Mouse (Mus musculus) spleen, postnatal 10 days (tissue): ENCODE data around the gene Rims1.
A peak's percentile ranks its signal among the peaks of the same experiment; 100 is the strongest.

Source experiments
- DNase-seq, 2 experiments: peaks; one replicate each; pipeline ENCODE4 v3.0.0; 2021 to 2022; ENCODE audit warnings: low spot score in 2 of 2

The Rims1 gene

DNA sequence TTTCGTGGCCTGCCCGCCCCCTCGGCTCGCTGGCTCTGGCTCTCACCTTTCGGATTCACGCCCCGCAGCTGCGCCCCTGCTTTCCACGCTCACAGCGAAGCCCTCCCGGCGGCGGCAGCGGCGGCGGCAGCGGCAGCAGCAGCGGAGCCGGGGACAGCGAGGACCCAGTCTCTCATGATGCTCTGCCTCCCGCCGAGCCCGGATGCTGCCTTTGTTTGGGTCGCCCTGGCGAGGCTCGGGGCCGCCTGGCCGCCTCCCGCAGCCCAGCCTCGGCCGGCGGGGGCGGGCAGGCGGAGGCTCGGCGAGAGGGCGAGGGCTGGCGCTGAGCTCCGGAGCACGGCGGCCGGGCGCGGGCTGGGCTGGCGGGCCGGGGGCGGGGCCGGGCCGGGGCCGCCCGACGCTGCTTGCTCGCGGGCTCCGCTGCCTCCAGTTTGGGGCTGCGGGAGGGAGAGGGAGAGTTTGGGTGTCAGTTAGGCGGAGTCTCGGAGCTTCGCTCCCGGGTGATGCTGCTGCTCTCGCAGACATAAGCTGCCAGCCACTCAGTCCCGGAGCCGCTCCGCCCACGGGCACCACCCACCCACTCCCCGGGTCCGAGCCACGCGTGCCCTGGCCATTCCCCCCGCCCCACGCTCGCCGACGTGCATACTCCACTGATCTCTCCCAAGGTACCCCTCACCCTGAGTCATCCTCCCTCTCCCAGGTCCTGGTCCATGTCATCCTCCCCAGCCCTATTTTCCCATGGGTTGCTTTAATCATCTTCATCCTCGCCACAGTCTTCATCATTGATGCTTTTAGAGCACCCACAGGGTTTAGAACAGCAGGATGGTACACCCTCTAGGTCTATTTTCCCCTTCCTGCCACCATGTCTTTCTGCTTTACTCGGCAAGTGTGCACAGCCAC, at the start of gene Rims1:
TSS of gene Rims1 (minus strand) at position 269 of the 900 bp plus-strand sequence.
- peak in 1 of 2 experiments; percentile 11 for DNase-seq

DNA sequence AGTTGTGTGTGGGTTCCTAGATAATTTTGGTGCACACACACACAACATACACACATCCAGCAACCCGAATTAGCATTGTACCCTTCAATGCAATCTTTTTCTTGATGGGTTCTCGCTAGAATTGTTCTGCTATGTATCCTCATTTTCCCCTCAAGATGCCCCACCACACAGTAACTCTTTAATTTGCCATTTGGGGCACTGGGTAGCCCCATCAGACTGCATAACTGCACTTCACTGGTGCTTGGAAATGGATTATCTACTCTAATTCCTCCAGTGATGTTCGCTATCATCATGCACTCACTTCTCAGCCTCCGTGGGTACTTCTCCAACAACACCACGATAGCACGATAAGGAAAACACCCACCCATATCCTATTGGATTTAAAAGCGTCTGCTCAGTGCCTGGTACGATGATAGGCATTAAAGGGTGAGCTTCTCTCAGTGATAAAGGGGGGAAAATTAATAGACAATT, 867 bp upstream of the Rims1 start:
- DNase-seq: no peak

DNA sequence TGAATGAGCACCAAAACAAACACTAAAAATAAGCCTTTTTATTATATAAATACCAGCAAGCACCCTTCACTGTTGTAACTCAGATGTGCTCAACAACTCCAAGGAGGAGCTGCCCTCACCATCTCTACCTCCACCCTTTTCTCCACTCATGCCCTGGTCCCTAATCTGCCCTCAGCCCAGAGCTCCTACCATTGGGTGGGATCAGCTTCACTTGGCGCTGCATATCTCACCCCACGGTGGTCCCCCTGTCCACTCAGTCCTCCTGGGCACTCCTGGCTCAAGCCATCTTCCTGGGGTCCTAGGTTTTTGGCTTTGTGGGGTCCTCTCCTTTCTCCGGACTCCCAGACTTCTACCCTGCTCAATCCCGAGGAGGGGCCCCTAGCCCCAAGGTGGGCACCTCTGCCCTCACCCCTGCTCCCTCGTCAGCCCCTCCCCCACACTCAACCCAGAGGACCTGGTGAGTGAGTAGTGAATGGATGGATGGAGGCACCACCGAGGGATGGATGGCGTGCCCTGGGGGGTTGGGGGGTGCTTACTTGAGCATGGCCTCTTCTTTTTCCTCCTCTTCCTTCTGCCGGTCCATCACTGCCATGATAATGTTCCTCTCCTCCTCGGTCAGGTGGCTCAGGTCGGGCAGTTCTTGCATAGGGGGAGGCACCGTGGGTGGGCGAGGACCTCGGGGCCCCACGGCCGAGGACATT, 619 bp downstream of the Rims1 start:
- no peak for DNase-seq

DNA sequence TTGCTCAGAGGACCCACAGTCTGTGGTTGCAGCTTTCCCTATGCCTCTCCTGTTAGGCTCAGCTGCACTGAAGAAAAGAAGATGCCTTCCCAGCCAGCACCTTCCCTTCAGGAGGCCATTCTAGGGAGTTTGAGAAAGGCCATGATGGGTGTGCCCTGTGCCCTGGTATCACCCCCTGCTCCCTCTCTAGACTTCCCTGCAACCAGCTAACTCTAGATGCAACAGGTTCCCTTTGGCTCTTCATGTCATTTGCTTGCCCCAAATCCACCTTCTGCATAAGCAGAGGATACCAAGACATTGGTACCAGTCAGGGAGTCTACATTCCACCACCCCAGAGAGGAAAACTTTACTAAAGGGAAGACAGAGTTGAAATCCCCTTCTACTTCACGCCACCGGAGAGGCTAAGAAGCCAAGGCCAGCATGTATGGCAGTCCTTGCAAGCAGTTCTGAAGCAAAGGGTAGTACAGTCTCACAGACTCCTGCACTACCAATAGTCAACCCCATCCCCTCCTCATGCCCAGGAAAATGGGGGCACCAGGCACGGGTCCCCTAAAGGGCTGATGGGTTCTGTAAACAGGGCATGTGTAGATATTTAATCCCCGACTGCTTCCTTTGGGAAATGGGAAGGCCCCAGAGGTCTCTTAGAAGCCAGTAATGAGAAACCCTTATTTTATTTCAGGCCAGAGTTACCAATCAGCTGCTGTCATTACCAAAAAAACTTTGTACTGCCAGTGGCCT, 1.5 kb downstream of the Rims1 start:
- no peak for DNase-seq

DNA sequence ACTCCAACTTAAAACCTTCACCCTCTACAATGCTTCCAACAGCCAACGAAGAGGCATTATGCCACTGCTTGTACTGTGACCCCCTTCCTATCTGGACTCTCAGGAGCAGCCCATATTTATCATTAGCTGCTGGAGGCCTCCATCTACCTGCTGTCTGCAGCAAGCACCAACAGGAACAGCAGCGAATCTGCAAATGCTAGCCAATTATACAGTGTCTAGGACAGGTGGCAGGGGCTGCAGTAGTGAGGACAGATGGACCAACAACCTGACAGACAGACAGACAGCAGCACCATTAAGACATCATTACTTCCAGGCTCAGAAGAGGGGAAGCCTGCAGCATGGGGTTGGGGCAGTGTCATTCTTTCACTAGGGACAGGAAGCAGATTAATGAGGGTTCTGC, 2.3 kb downstream of the Rims1 start:
- DNase-seq: no peak

DNA sequence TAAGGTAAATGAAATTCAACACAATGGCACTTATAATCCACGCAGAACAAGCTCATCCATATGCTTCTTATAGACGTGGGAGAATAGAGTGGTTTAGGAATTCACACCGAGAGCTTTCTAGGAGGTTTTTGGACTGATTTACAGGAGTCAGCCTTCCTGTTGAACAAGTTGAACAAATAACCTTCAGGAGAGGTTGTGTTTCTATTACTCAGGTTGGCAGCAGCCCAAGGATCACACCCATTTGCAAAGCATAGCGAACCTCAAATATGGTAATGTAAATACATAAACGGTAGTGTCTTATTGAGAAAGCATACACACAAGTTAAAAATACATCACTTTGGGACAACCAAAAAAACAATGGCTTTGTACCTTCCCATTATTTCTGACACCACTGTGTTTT, 5.5 kb downstream of the Rims1 start:
- DNase-seq: no peak

DNA sequence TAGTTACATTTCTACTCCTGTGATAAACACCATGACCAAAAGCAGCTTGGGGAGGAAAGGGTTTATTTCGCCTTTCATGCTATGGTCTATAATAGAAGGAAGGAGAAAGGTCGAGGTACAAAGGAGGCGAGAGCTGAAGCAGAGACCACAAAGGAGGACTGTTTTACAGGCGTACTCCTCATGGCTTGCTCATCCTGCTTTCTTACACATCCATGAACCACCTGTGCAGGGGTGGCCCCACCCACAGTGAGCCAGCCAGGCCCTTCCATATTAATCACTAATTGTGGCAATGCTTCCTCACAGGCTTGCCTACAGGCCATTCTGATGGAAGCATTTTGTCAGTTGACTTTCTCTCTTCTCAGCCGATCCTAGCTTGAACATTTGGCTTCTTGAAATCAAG, 8.7 kb downstream of the Rims1 start:
- no peak for DNase-seq

DNA sequence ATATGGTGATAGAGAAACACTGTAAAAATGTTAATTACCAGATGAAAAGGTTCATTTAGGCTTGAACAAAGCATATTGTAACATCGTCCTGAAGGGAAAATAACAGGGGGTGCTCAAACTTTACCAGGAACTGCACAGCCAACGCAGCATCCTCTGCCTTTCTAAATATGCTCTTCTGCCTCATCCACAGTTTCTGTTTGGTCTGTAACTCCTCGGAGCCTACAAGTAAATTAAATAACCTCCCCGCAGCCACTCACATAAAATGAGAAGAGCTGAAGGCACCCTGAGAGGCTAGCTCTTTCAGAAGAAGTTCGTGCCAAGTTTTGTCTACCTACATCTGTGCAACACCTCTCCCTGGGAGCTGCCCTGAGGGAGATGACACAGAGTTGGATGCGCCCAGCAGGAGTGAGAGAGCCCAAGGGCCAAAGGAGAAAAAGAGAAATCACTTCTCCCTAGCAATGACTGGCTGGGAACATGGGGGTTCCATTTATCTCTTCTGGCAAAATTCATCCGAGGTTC, 16.3 kb downstream of the Rims1 start:
- no peak for DNase-seq

DNA sequence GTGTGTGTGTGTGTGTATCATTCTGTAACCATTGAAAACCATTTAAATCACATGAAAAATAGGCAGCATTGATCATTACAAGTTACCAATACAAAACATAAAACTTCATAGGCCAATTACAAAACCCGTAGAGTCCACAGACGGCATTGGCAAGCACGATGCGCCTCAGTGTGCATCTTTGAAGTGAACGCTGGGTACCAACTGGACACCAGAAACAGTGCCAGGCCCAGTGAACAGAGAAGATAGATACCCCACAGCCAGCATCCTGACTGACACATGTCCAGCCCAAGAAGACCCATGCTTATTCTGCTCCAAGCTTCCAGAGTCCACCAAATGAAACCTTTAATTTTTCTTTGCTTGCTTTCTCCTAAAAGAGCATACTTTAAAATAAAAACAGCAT, 18.2 kb downstream of the Rims1 start:
- no peak for DNase-seq

DNA sequence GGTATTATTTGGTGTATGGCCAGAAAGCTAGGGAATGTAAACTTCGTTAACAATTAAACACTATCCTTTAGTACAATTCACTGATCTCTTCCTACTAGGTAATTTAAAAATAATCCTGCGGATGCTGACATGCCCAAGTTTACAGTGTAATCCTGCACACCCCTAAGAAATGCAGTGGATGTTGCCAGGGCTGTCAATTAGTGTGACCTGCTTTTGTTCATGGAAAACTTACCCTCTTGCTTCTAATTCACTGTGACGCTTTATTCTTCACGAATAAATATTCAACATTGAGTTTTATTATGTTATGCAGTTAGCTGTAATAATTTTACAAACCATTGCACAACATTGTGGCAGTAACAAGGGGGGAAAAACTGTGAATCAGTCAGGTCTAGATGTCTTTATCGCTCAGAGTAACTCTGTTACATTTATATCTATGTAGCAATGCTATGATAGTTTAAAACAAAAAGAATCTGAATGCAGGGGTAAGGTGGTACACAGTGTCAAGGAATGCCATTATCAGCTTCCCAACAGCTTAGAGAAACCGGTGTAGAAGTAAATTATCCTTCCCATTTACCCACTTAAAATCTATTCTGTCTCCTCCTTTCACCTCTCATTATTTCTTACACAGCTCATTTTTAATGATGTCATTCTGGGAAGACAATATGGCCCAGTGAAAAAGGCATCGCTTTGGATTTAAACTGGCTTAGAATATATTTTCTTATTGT, 35.1 kb downstream of the Rims1 start:
- DNase-seq: no peak

DNA sequence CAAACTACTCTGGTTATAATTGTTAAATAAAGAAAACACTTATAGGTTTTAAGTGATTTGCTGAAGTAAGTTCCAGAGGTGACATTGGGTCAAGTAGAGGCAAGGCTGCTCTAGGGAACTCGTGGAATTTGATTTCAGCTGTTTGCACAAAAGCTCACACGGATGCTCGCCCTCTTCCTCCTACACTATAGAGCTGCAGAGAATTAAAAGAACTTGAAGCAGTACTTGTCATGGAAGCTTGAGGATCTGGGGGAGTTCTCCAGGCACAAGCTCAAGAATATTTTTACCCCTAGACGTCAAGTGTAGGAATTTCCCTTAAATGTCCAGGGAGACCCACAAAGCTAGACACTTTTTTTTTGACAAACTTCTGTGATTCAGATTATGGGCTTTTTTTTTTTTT, 42.4 kb downstream of the Rims1 start:
- no peak for DNase-seq

DNA sequence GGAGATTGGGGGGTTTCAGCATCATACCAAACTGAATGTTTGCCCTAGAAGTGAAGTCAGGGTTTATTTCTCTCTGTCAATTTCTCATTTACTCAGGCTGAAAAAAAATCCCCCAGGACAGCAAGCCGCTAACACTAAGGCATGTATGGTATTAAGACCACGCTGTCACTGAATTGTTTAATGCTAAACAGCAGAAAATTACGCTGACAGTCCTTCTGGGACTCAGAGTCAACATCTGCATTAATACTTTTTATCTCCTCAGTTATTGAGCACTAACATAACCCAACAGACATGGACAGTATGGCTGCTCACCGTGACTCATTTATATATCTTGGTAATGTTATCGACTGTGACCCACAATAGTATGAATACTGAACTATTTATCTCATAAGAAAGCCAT, 43.0 kb downstream of the Rims1 start:
- DNase-seq: no peak

DNA sequence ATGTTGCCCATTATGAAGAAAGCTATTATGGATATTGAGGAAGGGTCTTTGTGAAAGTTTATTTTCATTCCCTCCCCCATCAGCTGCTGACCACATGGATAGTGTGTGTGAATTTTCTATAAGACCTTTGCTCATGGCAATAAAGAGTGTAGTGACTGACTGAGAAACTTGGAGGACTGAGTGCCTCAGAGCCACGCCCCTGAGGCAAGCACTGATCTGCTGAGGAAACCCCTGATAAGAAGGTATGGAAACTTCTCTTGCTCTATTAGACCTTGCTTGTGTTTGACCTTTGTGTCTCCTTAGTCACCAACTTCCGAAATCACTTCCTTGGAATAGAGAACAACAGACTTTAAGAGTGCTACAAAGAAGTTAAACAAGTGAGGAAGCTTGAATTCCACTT, 55.3 kb downstream of the Rims1 start:
- no peak for DNase-seq

DNA sequence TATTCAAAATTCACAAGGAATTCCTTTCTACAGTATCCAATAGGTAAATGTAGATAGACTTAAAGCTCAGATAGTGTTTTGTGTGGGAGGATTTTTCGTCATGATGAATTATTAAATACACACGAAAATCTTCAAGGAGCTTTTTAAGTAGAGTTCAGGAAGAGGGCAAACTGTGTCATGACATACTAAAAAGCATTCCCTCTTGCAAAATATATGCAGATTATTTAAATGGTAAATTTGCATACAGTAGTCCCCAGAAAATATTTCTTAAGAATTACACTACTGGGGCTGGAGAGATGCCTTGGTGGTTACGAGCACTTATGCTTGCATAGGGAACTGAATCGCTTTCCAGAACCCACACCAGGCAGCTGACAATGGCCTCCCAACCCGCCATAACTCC, 61.1 kb downstream of the Rims1 start:
- DNase-seq: no peak

DNA sequence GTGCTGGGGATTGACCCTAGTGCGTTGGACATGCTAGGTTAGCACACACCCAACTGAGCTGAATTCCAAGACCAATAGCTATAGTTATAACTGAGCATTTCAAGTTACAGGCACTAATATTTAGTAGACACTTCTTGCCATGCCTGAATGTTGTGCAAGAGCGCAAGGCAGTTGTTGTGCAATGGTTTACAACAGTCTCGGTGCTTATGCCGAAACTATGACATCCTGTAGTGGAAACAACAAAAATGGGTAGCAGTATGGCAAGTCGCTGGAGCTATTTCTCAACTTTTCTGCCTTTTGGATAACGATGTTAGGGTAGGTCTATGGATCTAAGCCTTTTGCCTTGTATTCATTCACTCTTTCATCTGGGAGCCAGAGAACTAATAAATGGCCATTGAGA, 68.3 kb downstream of the Rims1 start:
- DNase-seq: no peak

DNA sequence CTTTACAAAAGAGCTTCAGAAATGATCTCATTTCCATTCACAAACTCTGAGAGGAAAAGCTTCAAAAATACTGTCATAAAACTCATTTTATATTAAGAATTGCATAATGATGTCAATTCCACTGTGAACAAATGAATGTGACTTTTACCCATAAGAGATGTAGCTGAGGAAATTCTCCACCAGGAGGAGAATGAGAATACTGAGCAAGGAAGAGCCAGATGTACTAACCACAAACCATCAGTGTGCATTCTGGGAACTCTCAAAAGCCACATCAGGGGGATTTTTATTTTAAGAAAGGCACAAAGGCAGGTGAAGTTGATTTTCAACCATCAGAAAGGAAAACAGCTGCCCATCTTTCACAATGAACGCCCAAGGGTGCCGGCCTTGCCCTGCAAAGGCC, 71.4 kb downstream of the Rims1 start:
- no peak for DNase-seq

DNA sequence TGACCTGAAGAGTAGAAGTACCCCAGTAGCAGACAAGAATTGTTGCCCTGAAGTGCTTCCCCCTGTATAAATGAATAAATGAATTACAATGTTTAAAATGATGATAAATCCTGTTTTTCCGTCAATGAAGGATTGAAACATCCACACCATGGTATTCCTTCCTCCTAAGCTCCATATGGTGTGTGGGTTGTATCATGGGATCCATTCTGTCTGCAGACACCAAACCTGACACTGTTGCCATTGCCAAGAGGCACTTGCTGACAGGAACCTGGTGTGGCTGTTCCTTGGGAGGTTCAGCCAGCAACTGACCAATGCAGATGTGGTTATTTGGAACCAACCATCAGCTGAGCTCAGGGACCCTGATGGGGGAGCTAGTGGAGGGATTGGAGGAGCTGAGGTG, 72.5 kb downstream of the Rims1 start:
- DNase-seq: no peak

DNA sequence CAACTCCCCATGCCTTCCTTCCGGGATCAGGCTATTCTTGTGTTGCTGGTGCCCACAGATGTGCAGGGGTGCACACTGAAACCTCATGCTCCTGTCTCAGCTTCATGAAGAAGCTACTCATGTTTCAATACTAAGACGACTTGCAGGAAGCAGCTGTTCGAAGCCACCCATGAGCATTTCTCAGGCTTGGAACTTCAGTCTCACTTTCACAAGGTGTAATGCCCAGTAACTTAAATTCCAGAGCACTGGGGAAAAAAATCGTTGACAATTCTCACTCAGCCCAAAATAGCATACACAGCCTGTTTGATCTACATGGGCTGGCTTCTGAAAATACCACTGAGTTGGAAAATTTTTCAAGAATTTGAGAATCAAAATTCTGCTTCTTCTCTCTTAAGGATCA, 77.6 kb downstream of the Rims1 start:
- no peak for DNase-seq

DNA sequence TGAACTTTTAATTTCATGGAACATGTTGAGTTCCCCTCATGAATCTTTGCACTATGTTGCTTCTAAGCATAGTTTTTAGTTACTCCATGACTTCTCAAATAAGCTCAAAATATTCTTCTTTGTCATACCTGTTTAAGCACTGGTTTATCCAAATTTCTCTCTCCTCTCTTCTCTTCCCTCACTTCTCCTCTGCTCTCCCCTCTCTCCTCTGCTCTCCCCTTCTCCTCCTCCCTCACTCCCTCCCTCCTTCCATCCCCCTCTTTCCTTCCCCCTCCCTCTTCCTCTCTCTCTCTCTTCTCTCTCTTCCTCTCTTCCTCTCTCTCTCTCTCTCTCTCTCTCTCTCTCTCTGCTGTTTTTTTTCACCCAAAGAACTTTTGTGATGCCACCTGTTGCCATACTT, 84.1 kb downstream of the Rims1 start:
- no peak for DNase-seq

DNA sequence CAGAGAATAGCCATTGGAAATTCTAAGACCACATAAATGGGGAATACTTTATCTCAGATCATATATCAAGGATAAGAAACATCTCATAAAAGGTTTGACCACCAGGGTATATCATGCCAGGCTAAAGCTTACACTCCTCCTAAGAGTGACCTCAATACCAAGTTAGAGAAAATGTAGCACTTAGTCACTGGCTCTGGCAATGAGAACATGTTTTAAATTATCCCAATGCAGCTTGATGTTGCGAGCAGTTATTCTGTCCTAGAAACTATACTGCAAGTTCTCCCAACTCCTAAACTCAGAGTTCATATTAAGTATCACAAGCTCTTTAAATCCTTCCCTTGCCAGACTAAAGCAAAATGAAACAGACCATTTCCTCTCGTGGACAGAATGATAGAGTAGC, 85.1 kb downstream of the Rims1 start:
- DNase-seq: no peak

DNA sequence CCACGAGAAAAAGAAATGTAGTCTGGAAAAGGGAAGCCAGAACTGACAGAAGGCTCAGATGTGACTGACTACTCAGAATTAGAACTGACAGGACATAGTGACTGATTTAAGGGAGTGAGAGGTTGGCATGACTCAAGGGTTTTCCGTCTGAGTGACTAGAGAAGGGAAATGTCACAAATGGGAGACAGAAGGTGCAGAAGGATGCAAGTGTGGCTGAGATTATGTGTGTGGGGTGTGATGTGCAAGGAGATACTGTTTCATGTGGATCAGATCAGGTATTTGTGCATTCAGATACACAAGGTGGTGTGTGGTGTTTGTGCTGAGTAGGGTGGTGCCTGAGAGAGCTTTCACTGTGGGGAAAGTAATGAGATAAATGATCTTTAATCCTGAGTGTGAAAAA, 96.3 kb downstream of the Rims1 start:
- DNase-seq: no peak

DNA sequence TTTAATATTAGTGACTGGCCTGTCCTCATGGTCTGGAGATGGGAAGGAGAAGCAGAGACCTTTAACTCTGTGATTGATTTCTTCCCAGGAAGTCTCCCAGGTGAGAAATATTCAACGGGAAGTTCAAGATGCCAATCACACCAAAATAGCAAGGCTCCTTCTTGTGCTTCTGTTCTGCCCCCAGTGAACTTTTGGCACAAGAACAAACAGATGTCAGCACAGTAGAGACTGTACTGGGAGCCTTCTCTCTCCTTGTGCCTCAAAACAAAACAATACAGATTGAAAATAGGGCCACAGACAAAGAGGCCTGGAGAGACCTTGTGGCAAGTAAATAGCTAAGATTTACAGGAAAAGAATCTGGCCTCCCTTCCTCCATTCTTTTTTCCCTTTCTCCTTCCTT, 110.7 kb downstream of the Rims1 start:
- no peak for DNase-seq
